In the genomic region with DNA sequence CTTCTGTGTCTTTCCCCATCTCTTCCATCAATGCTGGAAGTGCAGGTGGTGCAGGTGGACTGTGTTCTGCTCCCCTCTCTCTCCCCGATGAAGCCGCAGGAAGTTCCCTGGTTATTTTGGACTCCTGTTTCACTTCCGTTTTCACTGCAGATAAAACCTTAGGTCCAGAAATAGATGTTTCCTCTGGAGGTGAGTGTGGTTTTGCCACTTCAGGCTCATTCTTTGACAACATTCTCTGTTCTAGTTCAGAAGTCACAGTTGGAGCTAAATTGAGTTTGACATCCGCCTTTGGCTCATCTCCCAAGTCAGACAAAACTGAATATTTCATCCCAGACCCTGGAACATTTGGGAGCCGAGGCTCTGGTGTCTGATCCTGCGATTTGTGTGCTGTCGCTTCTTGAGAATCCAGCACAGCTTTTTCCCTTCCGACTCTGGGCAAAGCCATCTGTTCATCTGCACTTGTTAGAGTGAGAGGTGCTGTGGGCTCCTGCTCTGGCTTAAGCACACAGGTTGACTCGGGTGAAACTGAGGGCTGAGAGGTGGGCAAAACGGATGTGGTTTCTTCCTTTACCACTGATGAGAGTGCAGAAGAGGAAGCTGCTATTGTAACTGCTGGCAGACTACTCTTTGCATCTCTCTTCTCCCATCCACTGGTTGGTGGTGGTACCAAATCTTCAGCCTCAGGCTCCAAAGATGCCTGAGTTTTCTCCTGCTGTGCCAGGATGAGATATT, we compare ENCODE assay signal across 9 mouse cellular contexts. TPM values are rescaled to one million over a fixed set of nuclear protein-coding genes. Genes with fewer than 3 reads are reported as not detected.
A peak's percentile ranks its signal among the peaks of the same experiment; 100 is the strongest.
DNase-seq lines count a peak whose midpoint lies in the region.
"Had no signal": no experiment of that assay in that cellular context is flagged by ENCODE, and none has a peak within 500 bp of the region (broad histone marks: within the 10 kb centered on the region; RNA-seq: fewer than 3 reads in every experiment).

No protein-coding gene starts in this region.

- peak; percentile 34 for DNase-seq in layer of hippocampus, adult 11-12 months (ENCODE audit: low spot score)
- no peak for DNase-seq in layer of hippocampus, postnatal 25 days (ENCODE audit: extremely low spot score in 1 of 2, low spot score in 1 of 2)
- DNase-seq in CD8-positive naive resting alpha-beta T cell, adult 2 months (ENCODE audit: low read depth in 2 of 2, low spot score in 2 of 2), result peak; percentile 30 to 50
- DNase-seq in cerebellum, adult 18-20 months, result peak; percentile 39 to 45
- DNase-seq in spleen, adult 18-20 months, result peak; percentile 55
- no peak for DNase-seq in kidney, adult 18-20 months
- DNase-seq in ovary, postnatal 14 days (ENCODE audit: low spot score), result no peak
- DNase-seq in adrenal gland, adult 2 months, result no peak
- DNase-seq: kidney, postnatal 10 days had no signal

RNA-seq across cellular contexts. Expression of a gene that starts 50.2 kb away (rescaled TPM):
- total RNA-seq in layer of hippocampus, postnatal 25 days (2021), result 1 to 10 TPM; 2.8 to 3.1 TPM
- total RNA-seq in adrenal gland, adult 2 months (2021), result under 1 TPM; 0.20 to 0.38 TPM
- 0.04 and 0.06 TPM in 2 replicates for polyA plus RNA-seq in adrenal gland, adult 2 months (2012; rRNA removed)

Comparison
In these comparisons a context has a peak if more than half of its experiments do, and no peak if none do; other contexts are left out.
1. DNase-seq: peak in layer of hippocampus, adult 11-12 months (single experiment), CD8-positive naive resting alpha-beta T cell, adult 2 months (2 of 2), cerebellum, adult 18-20 months (2 of 2) and spleen, adult 18-20 months (2 of 2); none in layer of hippocampus, postnatal 25 days (0 of 2), kidney, adult 18-20 months (single experiment), ovary, postnatal 14 days (single experiment) and adrenal gland, adult 2 months (single experiment).